Mouse (Mus musculus) lung, postnatal 0 days (tissue): Measurements from ENCODE around the gene Crybb1. TPM values are rescaled to one million over a fixed set of nuclear protein-coding genes. Genes with fewer than 3 reads are reported as not detected.
A peak's percentile ranks its signal among the peaks of the same experiment; 100 is the strongest.

Source experiments
- ATAC-seq: fragments of 200-750 bp; cut with Nextera tagmentation; 2 replicates; pipeline ENCODE4 v1.8.0; 2017; ENCODE audit warnings: moderate library complexity
- DNase-seq: peaks from one replicate; pipeline ENCODE4 v3.0.0-alpha.2; 2016; ENCODE audit warnings: low spot score
- H3K27ac ChIP-seq: fragments of 300-500 bp; sonication (generic); 2 replicates; pipeline ENCODE4 v1.5.1; 2014; ENCODE audit warnings: antibody characterized with exemption, mild to moderate bottlenecking, low read length, mixed read lengths
- H3K27me3 ChIP-seq: fragments of 300-500 bp; sonication (generic); replicated peaks from 2 replicates; pipeline ENCODE4 v1.6.1; 2014; ENCODE audit warnings: low read length, mixed read lengths; ENCODE audit not compliant: insufficient read depth
- H3K36me3 ChIP-seq: fragments of 300-500 bp; sonication (generic); 2 replicates; pipeline ENCODE4 v1.6.1; 2014; ENCODE audit warnings: low read length, mixed read lengths; ENCODE audit not compliant: insufficient read depth
- H3K4me1 ChIP-seq: fragments of 300-500 bp; sonication (generic); 2 replicates; pipeline ENCODE4 v1.6.1; 2014; ENCODE audit warnings: antibody characterized with exemption, low read depth, low read length, mixed read lengths; ENCODE audit not compliant: insufficient read depth
- H3K4me2 ChIP-seq: fragments of 300-500 bp; sonication (generic); replicated peaks from 2 replicates; pipeline ENCODE4 v1.6.1; 2014; ENCODE audit warnings: low read depth, mild to moderate bottlenecking, low read length, moderate library complexity, mixed read lengths
- H3K4me3 ChIP-seq: fragments of 300-500 bp; sonication (generic); 2 replicates; pipeline ENCODE4 v1.5.1; 2014; ENCODE audit warnings: low read depth, low read length
- H3K9ac ChIP-seq: fragments of 300-500 bp; sonication (generic); replicated peaks from 2 replicates; pipeline ENCODE4 v1.6.1; 2014; ENCODE audit warnings: low read depth, mild to moderate bottlenecking
- H3K9me3 ChIP-seq: fragments of 300-500 bp; sonication (generic); 2 replicates; pipeline ENCODE4 v1.6.1; 2016; ENCODE audit warnings: low read length, mixed read lengths
- CTCF ChIP-seq: IDR thresholded peaks from 2 replicates; pipeline ENCODE4 v1.5.1; 2016; ENCODE audit warnings: antibody characterized with exemption, mild to moderate bottlenecking
- EP300 ChIP-seq: IDR thresholded peaks from 2 replicates; pipeline ENCODE4 v1.6.1; 2016; ENCODE audit warnings: antibody characterized with exemption, mild to moderate bottlenecking, control low read depth
- WGBS: fragments of 180-500 bp; shearing (Covaris S2); extraction: QIAGEN DNeasy Blood & Tissue Kit; methylation state at CpG from one replicate; pipeline ENCODE4 v1.1.7; 2014; 5-methylcytosine and 5-hydroxymethylcytosine counted together
- polyA plus RNA-seq: library from polyadenylated mRNA; unstranded; fragments of >200 nt; fragmentation: Nextera tagmentation; extraction: Ambion mirVana; gene quantifications from 2 replicates; pipeline ENCODE4 v1.2.1, GENCODE M21; 2015

The Crybb1 gene
- polyA plus RNA-seq, 1 experiment from 2014 or later, result 1.4 TPM

DNA sequence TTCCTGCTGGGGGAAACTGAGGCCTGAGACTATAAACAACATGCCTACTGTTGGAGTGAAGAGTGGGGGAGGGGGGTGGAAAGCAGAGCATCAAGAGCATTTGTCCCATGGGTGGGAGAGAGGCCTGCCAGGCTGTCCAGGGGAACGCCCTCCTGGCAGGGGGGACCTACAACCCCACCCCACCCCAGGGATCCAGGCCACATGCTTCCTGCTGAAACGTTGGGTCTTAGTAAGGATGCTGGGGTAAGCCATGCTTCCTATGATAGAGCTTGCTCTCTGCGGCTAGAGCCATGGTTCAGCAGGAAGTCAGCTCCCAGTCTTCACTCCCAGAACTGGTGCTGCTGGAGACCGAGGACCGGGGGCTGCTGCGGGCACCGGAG, 28.6 kb downstream of the Crybb1 start:
- TF ChIP-seq CTCF (no peak), EP300 (no peak)
- Histone ChIP-seq H3K9ac (no peak overlapping the region), H3K27ac (peak overlapping the region; percentile 88), H3K4me1 (peaks cover 22% of the 10 kb centered on the region), H3K9me3 (no peaks in the 10 kb centered on the region), H3K4me3 (no peak overlapping the region), H3K4me2 (no peak overlapping the region), H3K36me3 (no peaks in the 10 kb centered on the region), H3K27me3 (no peaks in the 10 kb centered on the region)
- DNase-seq (no peak), ATAC-seq (peak; percentile 30)
- 63% methylated on average over 7 of the region's 7 CpGs for WGBS

DNA sequence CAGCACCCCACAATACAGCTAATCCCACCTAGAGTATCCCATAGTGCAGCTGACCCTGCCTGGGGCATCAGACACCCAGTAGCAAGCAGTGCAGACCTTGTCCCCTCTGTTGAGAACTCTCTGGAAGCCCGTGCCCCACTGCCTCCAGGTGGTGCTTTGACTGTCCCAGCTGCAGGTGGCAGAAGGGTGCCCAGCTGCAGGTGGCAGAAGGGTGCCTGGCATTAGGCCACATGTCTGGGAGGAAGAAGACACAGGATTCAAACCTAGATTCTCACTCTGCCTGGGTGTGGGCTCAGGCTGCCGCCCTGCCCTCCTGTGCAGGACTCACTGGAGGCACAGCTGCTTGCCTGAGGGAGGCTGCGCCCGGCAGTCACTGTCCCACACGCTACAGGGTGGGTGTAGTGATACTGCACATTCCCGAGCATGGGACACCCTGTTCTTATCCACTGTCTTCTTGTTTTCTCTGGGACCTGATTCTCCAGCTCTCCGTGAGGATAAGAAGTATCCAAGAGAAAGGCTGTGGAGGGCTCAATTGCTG, 30.0 kb downstream of the Crybb1 start:
- no peak overlapping the region; the same call in 1 of the 2 replicates for H3K9ac ChIP-seq
- peaks cover 22% of the 10 kb centered on the region for H3K4me1 ChIP-seq
- H3K36me3 ChIP-seq, result no peaks in the 10 kb centered on the region
- DNase-seq (no peak), ATAC-seq (no peak)
- no peak overlapping the region for H3K4me2 ChIP-seq
- H3K4me3 ChIP-seq, result no peak overlapping the region
- WGBS, result 81% methylated on average over 7 of the region's 7 CpGs
- no peaks in the 10 kb centered on the region for H3K27me3 ChIP-seq
- TF ChIP-seq CTCF (no peak), EP300 (no peak)
- 0 out of 2 replicates have a peak overlapping the region, but pooled peaks have one; percentile 88 for H3K27ac ChIP-seq
- H3K9me3 ChIP-seq, result no peaks in the 10 kb centered on the region

DNA sequence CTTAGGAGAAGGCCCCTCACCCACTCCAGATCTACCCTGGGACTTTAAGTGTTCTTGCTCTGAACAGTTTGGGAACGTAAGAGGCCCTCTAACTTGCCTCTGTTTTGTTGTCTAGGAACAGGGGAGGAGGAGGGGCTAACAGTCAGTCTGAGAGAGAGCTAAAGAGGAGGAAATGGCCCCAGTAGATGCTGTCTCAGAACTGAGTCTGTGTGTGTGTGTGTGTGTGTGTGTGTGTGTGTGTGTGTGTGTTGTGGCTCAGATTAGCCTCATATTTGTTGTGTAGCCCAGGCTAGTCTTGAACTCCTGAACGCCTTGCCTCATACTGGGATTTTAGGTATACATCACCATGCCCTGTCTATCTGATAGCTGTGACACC, 31.0 kb downstream of the Crybb1 start:
- TF ChIP-seq CTCF (no peak), EP300 (no peak)
- Histone ChIP-seq H3K36me3 (no peaks in the 10 kb centered on the region), H3K4me2 (no peak overlapping the region), H3K9me3 (no peaks in the 10 kb centered on the region), H3K4me1 (peaks cover 22% of the 10 kb centered on the region), H3K9ac (no peak overlapping the region), H3K27ac (no peak overlapping the region), H3K27me3 (no peaks in the 10 kb centered on the region), H3K4me3 (no peak overlapping the region)
- ATAC-seq (no peak), DNase-seq (no peak)
- 45% methylated on average over 2 of the region's 2 CpGs for WGBS

DNA sequence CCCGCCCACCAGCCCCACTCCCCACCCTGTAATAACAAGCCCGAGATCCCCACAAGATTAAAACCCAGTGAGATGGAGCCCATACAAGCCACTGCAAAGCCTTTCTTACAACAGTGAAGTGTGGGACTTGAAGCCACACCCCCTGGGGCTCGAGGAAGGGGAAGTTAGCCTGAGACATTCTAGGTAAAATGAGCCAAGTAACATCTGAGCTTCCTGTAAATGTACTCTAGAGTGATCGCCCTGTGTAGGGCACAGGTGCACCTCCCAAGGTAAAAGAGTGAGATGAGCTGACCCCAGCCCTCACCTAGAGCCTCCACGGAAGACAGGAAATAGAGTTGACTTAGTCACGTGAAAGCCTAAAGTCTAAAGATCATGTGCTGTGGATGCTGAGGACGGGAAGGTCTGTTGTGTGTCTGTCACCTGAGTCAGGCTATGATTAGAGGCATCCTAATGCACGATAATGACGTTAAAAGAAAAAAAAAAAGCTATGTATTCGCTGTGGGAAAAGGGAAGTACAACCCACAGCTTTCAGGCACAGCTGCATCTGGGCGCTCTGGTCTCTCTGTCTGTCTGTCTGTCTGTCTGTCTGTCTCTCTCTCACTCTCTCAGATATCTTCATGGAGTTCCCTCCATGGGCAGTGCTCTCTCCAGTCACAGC, 31.5 kb downstream of the Crybb1 start:
- 57% methylated on average over 11 of the region's 11 CpGs for WGBS
- no peak for TF ChIP-seq EP300
- TF ChIP-seq CTCF, result no peak
- peaks cover 22% of the 10 kb centered on the region for H3K4me1 ChIP-seq
- ATAC-seq, result no peak
- no peak overlapping the region for H3K9ac ChIP-seq
- DNase-seq, result no peak
- no peak overlapping the region for H3K4me2 ChIP-seq
- no peaks in the 10 kb centered on the region for H3K27me3 ChIP-seq
- H3K36me3 ChIP-seq, result no peaks in the 10 kb centered on the region
- H3K27ac ChIP-seq, result peak overlapping the region; percentile 79
- H3K4me3 ChIP-seq, result no peak overlapping the region
- H3K9me3 ChIP-seq, result no peaks in the 10 kb centered on the region

DNA sequence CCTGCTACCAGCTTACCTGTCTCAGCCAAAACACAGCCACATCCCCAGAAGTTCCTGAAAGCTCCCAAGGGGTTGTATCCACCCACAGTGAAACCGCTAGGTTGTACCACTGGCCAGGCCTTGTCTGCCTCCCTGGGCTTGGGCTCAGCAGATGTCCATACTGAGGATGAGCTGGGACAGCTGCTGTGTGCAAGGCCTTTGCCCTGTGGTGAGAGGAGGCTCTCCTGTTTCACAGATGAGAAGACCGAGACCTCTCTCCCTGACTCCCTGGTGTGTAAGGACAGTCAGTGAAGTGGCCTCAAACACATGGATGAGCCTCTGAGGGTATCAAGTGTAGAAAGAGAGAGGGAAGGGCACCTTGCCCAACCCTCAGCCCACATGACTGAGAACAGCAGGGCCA, 32.0 kb downstream of the Crybb1 start:
- Histone ChIP-seq H3K36me3 (no peaks in the 10 kb centered on the region), H3K27me3 (no peaks in the 10 kb centered on the region), H3K4me2 (no peak overlapping the region), H3K9me3 (no peaks in the 10 kb centered on the region), H3K4me1 (peaks cover 22% of the 10 kb centered on the region), H3K9ac (no peak overlapping the region), H3K27ac (peak overlapping the region; percentile 79), H3K4me3 (no peak overlapping the region)
- DNase-seq (no peak), ATAC-seq (no peak)
- TF ChIP-seq CTCF (no peak), EP300 (no peak)
- WGBS, result 83% methylated on average over 2 of the region's 2 CpGs

DNA sequence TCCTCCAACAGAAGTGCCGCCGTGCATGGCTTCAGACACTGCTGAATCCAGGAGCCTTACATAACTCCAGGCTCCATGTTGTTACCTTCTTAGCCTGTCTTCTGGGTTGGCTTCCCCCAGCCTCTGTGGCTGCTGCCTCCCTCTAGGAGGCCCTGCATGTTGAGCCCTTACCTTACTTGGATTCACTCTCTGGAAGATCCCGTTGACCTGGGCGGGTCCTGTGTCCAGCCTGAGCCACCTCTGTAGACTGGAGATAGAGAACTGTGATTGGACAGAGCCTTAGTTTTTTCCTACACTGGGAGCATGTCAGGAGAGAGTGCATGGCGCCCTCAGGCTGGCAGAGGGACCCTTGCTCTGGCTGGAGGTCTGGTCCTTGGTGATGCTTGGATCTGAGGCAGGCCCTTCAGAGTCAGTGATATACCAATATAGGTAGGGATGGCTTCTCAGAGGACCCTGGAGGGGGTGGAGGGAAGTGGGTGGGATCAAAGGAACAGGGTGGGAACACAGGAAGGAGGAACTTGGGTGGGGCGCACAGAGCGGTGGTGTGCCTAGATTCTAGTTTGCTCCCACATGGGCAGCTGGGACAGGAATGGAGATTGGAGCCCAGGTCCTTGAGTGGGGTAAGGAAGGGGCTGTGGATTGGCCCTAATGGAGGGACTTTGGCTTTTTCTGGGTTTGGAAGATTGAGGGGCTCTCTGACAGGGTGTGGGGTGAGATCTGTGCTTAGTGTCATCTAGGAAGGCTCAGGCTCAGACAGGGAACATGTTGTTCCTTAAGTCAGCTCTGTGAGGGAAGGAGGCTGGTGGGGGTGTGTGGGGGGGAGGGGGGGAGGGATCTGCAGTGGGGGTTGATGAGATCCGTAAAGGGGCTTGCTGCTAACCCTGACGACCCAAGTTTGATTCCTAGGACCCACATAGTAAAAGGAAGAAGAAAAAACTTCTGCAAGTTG, 32.9 kb downstream of the Crybb1 start:
- peaks cover 26% of the 10 kb centered on the region for H3K4me1 ChIP-seq
- DNase-seq (peak; percentile 85), ATAC-seq (peak; percentile 74)
- no peak overlapping the region for H3K9ac ChIP-seq
- no peaks in the 10 kb centered on the region for H3K27me3 ChIP-seq
- no peaks in the 10 kb centered on the region for H3K36me3 ChIP-seq
- H3K9me3 ChIP-seq, result no peaks in the 10 kb centered on the region
- WGBS, result 51% methylated on average over 9 of the region's 9 CpGs
- peak overlapping the region; percentile 29; the same call in 1 of the 2 replicates for H3K4me3 ChIP-seq
- peak overlapping the region; percentile 79 for H3K27ac ChIP-seq
- TF ChIP-seq EP300 (peak; percentile 49), CTCF (peak; percentile 18; the same call in 1 of the 2 replicates)
- H3K4me2 ChIP-seq, result peak overlapping the region; percentile 32
